Mouse (Mus musculus) neural tube, embryonic 13.5 days (tissue): Measurements from ENCODE around the gene Nfatc4. TPM values are rescaled to one million over a fixed set of nuclear protein-coding genes. Genes with fewer than 3 reads are reported as not detected.

Source experiments
- ATAC-seq: fragments of 200-750 bp; cut with Nextera tagmentation; 2 replicates; pipeline ENCODE4 v1.8.0; 2017; ENCODE audit warnings: low read depth, mild to moderate bottlenecking, moderate TSS enrichment, moderate library complexity
- H3K27ac ChIP-seq: fragments of 300-500 bp; sonication (generic); replicated peaks from 2 replicates; pipeline ENCODE4 v1.5.1; 2015; ENCODE audit warnings: moderate library complexity, mild to moderate bottlenecking, inconsistent platforms
- H3K27me3 ChIP-seq: fragments of 300-500 bp; sonication (generic); 2 replicates; pipeline ENCODE4 v1.6.1; 2015; ENCODE audit warnings: mild to moderate bottlenecking, inconsistent platforms
- H3K36me3 ChIP-seq: fragments of 300-500 bp; sonication (generic); 2 replicates; pipeline ENCODE4 v1.6.1; 2015; ENCODE audit warnings: mild to moderate bottlenecking, inconsistent platforms
- H3K4me1 ChIP-seq: fragments of 300-500 bp; sonication (generic); replicated peaks from 2 replicates; pipeline ENCODE4 v1.6.1; 2015; ENCODE audit warnings: inconsistent platforms
- H3K4me2 ChIP-seq: fragments of 300-500 bp; sonication (generic); 2 replicates; pipeline ENCODE4 v1.6.1; 2015; ENCODE audit warnings: inconsistent platforms, mild to moderate bottlenecking, moderate library complexity
- H3K4me3 ChIP-seq: fragments of 300-500 bp; sonication (generic); 2 replicates; pipeline ENCODE4 v1.5.1; 2015; ENCODE audit warnings: mild to moderate bottlenecking, inconsistent platforms
- H3K9ac ChIP-seq: fragments of 300-500 bp; sonication (generic); 2 replicates; pipeline ENCODE4 v1.6.1; 2015; ENCODE audit warnings: moderate library complexity, mild to moderate bottlenecking, inconsistent platforms
- H3K9me3 ChIP-seq: fragments of 300-500 bp; sonication (generic); 2 replicates; pipeline ENCODE4 v1.6.1; 2016; ENCODE audit warnings: inconsistent platforms
- whole genome bisulfite sequencing: fragments of 180-500 bp; shearing (Covaris S2); methylation state at CpG from one replicate; pipeline ENCODE4 v1.1.7; 2015; 5-methylcytosine and 5-hydroxymethylcytosine counted together
- polyA plus RNA-seq: library from polyadenylated mRNA; unstranded; fragments of >200 nt; fragmentation: Nextera tagmentation; extraction: Ambion mirVana; gene quantifications from 2 replicates; pipeline ENCODE4 v1.2.1, GENCODE M21; 2015

Nfatc4 gene
- polyA plus RNA-seq, 1 experiment from 2014 or later, result 12.2 TPM

- no peak overlapping the region for H3K9ac ChIP-seq
- H3K4me3 ChIP-seq, result no peak overlapping the region
- no peaks in the 10 kb centered on the region for H3K27me3 ChIP-seq
- H3K27ac ChIP-seq, result no peak overlapping the region
- 88% methylated on average over 8 of the region's 8 CpGs for WGBS
- H3K4me2 ChIP-seq, result no peak overlapping the region
- no peaks in the 10 kb centered on the region for H3K36me3 ChIP-seq
- no peaks in the 10 kb centered on the region for H3K9me3 ChIP-seq
- no peak for ATAC-seq
- peaks cover 22% of the 10 kb centered on the region for H3K4me1 ChIP-seq
Measured at GRCm38 (mm10) chr14:55880982-55881381, 58.0 kb downstream of the Nfatc4 start.

DNA sequence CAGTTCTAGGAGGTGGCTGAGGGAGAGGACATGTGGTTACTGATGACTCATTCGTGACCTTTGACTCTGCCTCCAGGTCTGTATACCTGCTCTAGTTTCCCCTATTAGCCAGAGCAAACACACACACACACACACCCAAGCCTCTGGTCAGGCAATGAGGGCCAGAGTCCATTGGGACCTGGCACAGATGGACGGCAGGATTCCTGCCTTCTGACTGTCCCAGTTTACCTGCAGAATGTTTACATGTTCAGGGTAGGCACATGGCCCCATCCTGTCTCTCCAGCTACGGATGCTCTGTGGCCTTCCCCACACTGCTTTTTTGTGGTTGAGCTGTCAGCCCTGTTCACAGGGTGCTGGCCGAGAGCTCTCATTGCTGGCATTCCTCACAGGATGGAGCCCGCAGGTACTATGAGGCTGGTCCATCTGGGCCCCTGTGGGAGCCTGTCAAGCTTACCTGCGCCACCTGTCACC, 59.3 kb downstream of the Nfatc4 start:
- no peak for ATAC-seq
- H3K4me1 ChIP-seq, result peaks cover 30% of the 10 kb centered on the region
- no peak overlapping the region for H3K27ac ChIP-seq
- 82% methylated on average over 6 of the region's 6 CpGs for WGBS
- H3K36me3 ChIP-seq, result peaks cover 2% of the 10 kb centered on the region
- no peaks in the 10 kb centered on the region for H3K9me3 ChIP-seq
- no peak overlapping the region for H3K4me3 ChIP-seq
- no peaks in the 10 kb centered on the region for H3K27me3 ChIP-seq
- H3K9ac ChIP-seq, result no peak overlapping the region
- no peak overlapping the region for H3K4me2 ChIP-seq

DNA sequence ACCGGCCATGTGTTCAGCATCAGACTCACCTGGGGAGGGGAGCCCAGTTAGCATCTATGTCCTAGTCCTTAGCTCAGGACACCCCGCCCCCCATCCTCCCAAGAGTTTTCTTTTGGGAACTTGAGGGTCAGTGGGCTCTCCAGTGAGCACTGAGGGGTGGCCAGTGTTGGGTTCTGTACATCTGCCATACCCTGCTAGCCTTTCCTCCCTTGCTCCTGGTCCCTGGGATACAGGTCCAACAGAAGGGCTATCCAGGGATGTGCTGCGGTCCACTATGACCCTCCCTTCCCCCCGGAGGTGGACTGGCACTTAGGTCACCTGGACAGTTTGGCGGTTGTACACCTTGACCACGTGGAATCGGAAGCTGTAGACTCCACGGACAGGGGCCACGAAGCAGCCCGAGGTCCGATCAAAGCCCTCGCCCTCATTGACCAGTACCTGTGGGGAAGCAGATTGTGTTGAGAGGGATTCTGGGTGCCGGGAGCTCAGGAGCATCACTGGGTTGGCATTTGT, 60.3 kb downstream of the Nfatc4 start:
- WGBS, result 96% methylated on average over 13 of the region's 13 CpGs
- Histone ChIP-seq H3K4me2 (no peak overlapping the region), H3K27me3 (no peaks in the 10 kb centered on the region), H3K9ac (no peak overlapping the region), H3K4me1 (peaks cover 25% of the 10 kb centered on the region), H3K9me3 (no peaks in the 10 kb centered on the region), H3K4me3 (no peak overlapping the region), H3K36me3 (peaks cover 12% of the 10 kb centered on the region), H3K27ac (no peak overlapping the region)
- no peak for ATAC-seq

Other genes with a start within 250 kb of the Nfatc4 start
- gene Fitm1, start 247.5 kb upstream of the Nfatc4 start, polyA plus RNA-seq, result 1.0 and 3.2 TPM in 2 replicates
- gene Psme1, start 245.0 kb upstream of the Nfatc4 start, polyA plus RNA-seq, result 167 and 179 TPM in 2 replicates
- 20.4 and 24.5 TPM in 2 replicates for gene Emc9, start 237.8 kb upstream of the Nfatc4 start, polyA plus RNA-seq
- 178 and 199 TPM in 2 replicates for gene Psme2, start 232.0 kb upstream of the Nfatc4 start, polyA plus RNA-seq
- gene Rnf31, start 231.4 kb upstream of the Nfatc4 start, polyA plus RNA-seq, result 21.7 and 27.5 TPM in 2 replicates
- gene Irf9, start 219.6 kb upstream of the Nfatc4 start, polyA plus RNA-seq, result 9.8 and 10.4 TPM in 2 replicates
- 17.4 and 17.6 TPM in 2 replicates for gene Rec8, start 205.1 kb upstream of the Nfatc4 start, polyA plus RNA-seq
- gene Ipo4, start 187.2 kb upstream of the Nfatc4 start, polyA plus RNA-seq, result 81.6 and 84.5 TPM in 2 replicates
- gene Gm49378, start 185.2 kb upstream of the Nfatc4 start, polyA plus RNA-seq, result 1.9 and 3.0 TPM in 2 replicates
- gene Tm9sf1, start 179.3 kb upstream of the Nfatc4 start, polyA plus RNA-seq, result 60.0 and 61.2 TPM in 2 replicates
- gene Tssk4, start 173.0 kb upstream of the Nfatc4 start, polyA plus RNA-seq, result 0.30 and 0.31 TPM in 2 replicates
- 68.6 and 70.4 TPM in 2 replicates for gene Mdp1, start 162.6 kb upstream of the Nfatc4 start, polyA plus RNA-seq
- 51.1 and 55.0 TPM in 2 replicates for gene Gmpr2, start 151.2 kb upstream of the Nfatc4 start, polyA plus RNA-seq
- 551 and 603 TPM in 2 replicates for gene Nedd8, start 151.0 kb upstream of the Nfatc4 start, polyA plus RNA-seq
- 26.3 and 26.9 TPM in 2 replicates for gene Tinf2, start 141.3 kb upstream of the Nfatc4 start, polyA plus RNA-seq
- 0.17 and 0.66 TPM in 2 replicates for gene Tgm1, start 109.2 kb upstream of the Nfatc4 start, polyA plus RNA-seq
- 50.6 and 53.2 TPM in 2 replicates for gene Rabggta, start 100.9 kb upstream of the Nfatc4 start, polyA plus RNA-seq
- 90.0 and 95.0 TPM in 2 replicates for gene Dhrs1, start 77.5 kb upstream of the Nfatc4 start, polyA plus RNA-seq
- 29.3 and 32.7 TPM in 2 replicates for gene Nop9, start 77.5 kb upstream of the Nfatc4 start, polyA plus RNA-seq
- 0.24 TPM in 1 of 2 replicates, not detected in the other for gene Cideb, start 64.7 kb upstream of the Nfatc4 start, polyA plus RNA-seq
- gene Ltb4r2, start 61.7 kb upstream of the Nfatc4 start, polyA plus RNA-seq, result 0.29 and 0.33 TPM in 2 replicates
- 0.21 and 0.28 TPM in 2 replicates for gene Ltb4r1, start 57.2 kb upstream of the Nfatc4 start, polyA plus RNA-seq
- 4.4 and 5.7 TPM in 2 replicates for gene Adcy4, start 39.0 kb upstream of the Nfatc4 start, polyA plus RNA-seq
- gene Ripk3, start 34.3 kb upstream of the Nfatc4 start, polyA plus RNA-seq, result 4.3 and 4.7 TPM in 2 replicates
- gene Nynrin, start 30.9 kb downstream of the Nfatc4 start, polyA plus RNA-seq, result 11.8 and 12.7 TPM in 2 replicates
- gene Cbln3, start 61.2 kb downstream of the Nfatc4 start, polyA plus RNA-seq, result 0.19 and 0.25 TPM in 2 replicates
- 10.5 and 11.1 TPM in 2 replicates for gene Khnyn, start 61.8 kb downstream of the Nfatc4 start, polyA plus RNA-seq
- 105 and 109 TPM in 2 replicates for gene Sdr39u1, start 77.1 kb downstream of the Nfatc4 start, polyA plus RNA-seq
- gene Cma1, start 121.5 kb downstream of the Nfatc4 start, polyA plus RNA-seq, result 0.47 TPM in 1 of 2 replicates, not detected in the other
- gene Cma2, start 127.8 kb downstream of the Nfatc4 start, polyA plus RNA-seq, result not detected in 2 replicates
- not detected in 2 replicates for gene Mcpt1, start 194.8 kb downstream of the Nfatc4 start, polyA plus RNA-seq
- gene Mcpt9, start 207.4 kb downstream of the Nfatc4 start, polyA plus RNA-seq, result not detected in 2 replicates
- not detected in 2 replicates for gene Mcpt2, start 218.9 kb downstream of the Nfatc4 start, polyA plus RNA-seq
- gene Mcpt4, start 239.2 kb downstream of the Nfatc4 start, polyA plus RNA-seq, result not detected in 2 replicates